Mouse (Mus musculus) brain, embryonic 14.5 days (tissue): ENCODE results near the gene Tbc1d22a.

ENCODE experiments used
- CTCF ChIP-seq: fragments of 200-500 bp; IDR thresholded peaks from 2 replicates; pipeline ENCODE4 v1.5.1; 2012; ENCODE audit warnings: inconsistent platforms, mild to moderate bottlenecking, moderate library complexity, borderline replicate concordance; ENCODE audit not compliant: insufficient read depth, insufficient read length; ENCODE audit errors: extremely low read depth
- POLR2A ChIP-seq: fragments of 200-500 bp; IDR thresholded peaks from 2 replicates; pipeline ENCODE4 v1.6.1; 2012; ENCODE audit warnings: mild to moderate bottlenecking, inconsistent platforms, borderline replicate concordance; ENCODE audit not compliant: poor library complexity, insufficient read depth, insufficient read length, severe bottlenecking; ENCODE audit errors: extremely low read depth

DNA sequence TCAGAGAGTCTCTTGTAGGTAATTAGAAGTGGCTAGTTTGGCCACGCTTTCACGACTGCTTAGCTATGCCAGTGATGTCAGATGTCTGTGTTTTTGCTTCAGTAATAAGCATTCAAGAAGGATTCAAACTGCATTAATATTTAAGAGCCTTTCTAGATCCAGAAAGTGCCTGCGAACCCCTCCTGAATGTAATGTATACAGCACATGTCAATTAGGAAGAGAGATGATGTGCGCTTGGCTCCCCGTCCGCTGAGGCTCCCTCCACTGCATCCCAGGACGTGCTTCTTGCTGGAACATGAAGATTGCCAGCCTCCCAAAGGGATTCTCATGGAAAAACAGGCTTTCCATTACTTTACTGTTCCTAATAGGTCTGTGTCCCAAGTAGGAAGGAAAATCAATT lies 115.7 kb downstream of the Tbc1d22a start:
- TF ChIP-seq CTCF: no peak
- TF ChIP-seq POLR2A: no peak
